Mouse (Mus musculus): ENCODE data around the gene Polr1c. TPM values are rescaled to one million over a fixed set of nuclear protein-coding genes. Genes with fewer than 3 reads are reported as not detected.
A peak's percentile ranks its signal among the peaks of the same experiment; 100 is the strongest.

Gene Polr1c
- polyA plus RNA-seq, 1 experiment = 62.5 TPM

GRCm38 (mm10) chr17:46252571-46253451, 5.0 kb upstream of the Polr1c start:
- peak; percentile 31 to 34 for DNase-seq
- Histone ChIP-seq H3K4me1 (ENCODE audit: control insufficient read depth, insufficient read depth, low read length) (peaks cover 14% of the 10 kb centered on the region), H3K4me3 (replicated peaks; ENCODE audit: insufficient read depth, low read depth, low read length) (no peak overlapping the region), H3K27ac (ENCODE audit: insufficient read depth, low read length) (no peak overlapping the region), H3K27me3 (ENCODE audit: control insufficient read depth, insufficient read depth, low read length) (no peaks in the 10 kb centered on the region)
- TF ChIP-seq CTCF (IDR thresholded peaks at IDR 0.05; ENCODE audit: borderline replicate concordance, insufficient read depth, low read depth, low read length) (peak; percentile 36; the same call in 1 of the 2 replicates), POLR2A (IDR thresholded peaks at IDR 0.05; ENCODE audit: borderline replicate concordance, insufficient read depth, low read length) (0 out of 2 replicates have a peak, but pooled peaks have one; percentile 6)
- WGBS = 52% methylated on average over 14 of the region's 14 CpGs

GRCm38 (mm10) chr17:46251174-46251573, 3.3 kb upstream of the Polr1c start:
- H3K4me3 ChIP-seq (replicated peaks; ENCODE audit: insufficient read depth, low read depth, low read length) = no peak overlapping the region
- no peak overlapping the region for H3K27ac ChIP-seq (ENCODE audit: insufficient read depth, low read length)
- 71% methylated on average over 7 of the region's 7 CpGs for WGBS
- 0 out of 2 replicates have a peak, but pooled peaks have one; percentile 13 for TF ChIP-seq CTCF (IDR thresholded peaks at IDR 0.05; ENCODE audit: borderline replicate concordance, insufficient read depth, low read depth, low read length)
- TF ChIP-seq POLR2A (IDR thresholded peaks at IDR 0.05; ENCODE audit: borderline replicate concordance, insufficient read depth, low read length) = no peak
- no peaks in the 10 kb centered on the region for H3K27me3 ChIP-seq (ENCODE audit: control insufficient read depth, insufficient read depth, low read length)
- peaks cover 19% of the 10 kb centered on the region for H3K4me1 ChIP-seq (ENCODE audit: control insufficient read depth, insufficient read depth, low read length)
- peak in 1 of 2 experiments; percentile 29 for DNase-seq

- WGBS = under 1% methylated on average over 37 of the region's 37 CpGs
- H3K27me3 ChIP-seq (ENCODE audit: control insufficient read depth, insufficient read depth, low read length) = no peaks in the 10 kb centered on the region
- peak overlapping the region; percentile 67 for H3K27ac ChIP-seq (ENCODE audit: insufficient read depth, low read length)
- H3K4me1 ChIP-seq (ENCODE audit: control insufficient read depth, insufficient read depth, low read length) = peaks cover 9% of the 10 kb centered on the region
- H3K4me3 ChIP-seq (replicated peaks; ENCODE audit: insufficient read depth, low read depth, low read length) = peak overlapping the region; percentile 94
- no peak for DNase-seq
- TF ChIP-seq POLR2A (IDR thresholded peaks at IDR 0.05; ENCODE audit: borderline replicate concordance, insufficient read depth, low read length) (no peak), CTCF (IDR thresholded peaks at IDR 0.05; ENCODE audit: borderline replicate concordance, insufficient read depth, low read depth, low read length) (no peak)
Observed at GRCm38 (mm10) chr17:46248189-46248522, 302 bp upstream of the Polr1c start.

GRCm38 (mm10) chr17:46244579-46244978, 3.3 kb downstream of the Polr1c start:
- H3K4me3 ChIP-seq (replicated peaks; ENCODE audit: insufficient read depth, low read depth, low read length) = no peak overlapping the region
- WGBS = 34% methylated on average over 10 of the region's 10 CpGs
- no peak overlapping the region for H3K27ac ChIP-seq (ENCODE audit: insufficient read depth, low read length)
- H3K4me1 ChIP-seq (ENCODE audit: control insufficient read depth, insufficient read depth, low read length) = peaks cover 9% of the 10 kb centered on the region
- H3K27me3 ChIP-seq (ENCODE audit: control insufficient read depth, insufficient read depth, low read length) = no peaks in the 10 kb centered on the region
- TF ChIP-seq POLR2A (IDR thresholded peaks at IDR 0.05; ENCODE audit: borderline replicate concordance, insufficient read depth, low read length) (no peak), CTCF (IDR thresholded peaks at IDR 0.05; ENCODE audit: borderline replicate concordance, insufficient read depth, low read depth, low read length) (no peak)
- peak; percentile 25 to 26 for DNase-seq

- no peak overlapping the region for H3K4me3 ChIP-seq (replicated peaks; ENCODE audit: insufficient read depth, low read depth, low read length)
- no peak for DNase-seq
- H3K4me1 ChIP-seq (ENCODE audit: control insufficient read depth, insufficient read depth, low read length) = peaks cover 5% of the 10 kb centered on the region
- TF ChIP-seq CTCF (IDR thresholded peaks at IDR 0.05; ENCODE audit: borderline replicate concordance, insufficient read depth, low read depth, low read length) (no peak), POLR2A (IDR thresholded peaks at IDR 0.05; ENCODE audit: borderline replicate concordance, insufficient read depth, low read length) (no peak)
- H3K27ac ChIP-seq (ENCODE audit: insufficient read depth, low read length) = no peak overlapping the region
- H3K27me3 ChIP-seq (ENCODE audit: control insufficient read depth, insufficient read depth, low read length) = no peaks in the 10 kb centered on the region
- WGBS = 35% methylated on average over 2 of the region's 2 CpGs
Observed at GRCm38 (mm10) chr17:46243624-46244023, 4.2 kb downstream of the Polr1c start.

GRCm38 (mm10) chr17:46242993-46243392, 4.9 kb downstream of the Polr1c start:
- no peak overlapping the region for H3K27ac ChIP-seq (ENCODE audit: insufficient read depth, low read length)

GRCm38 (mm10) chr17:46242274-46242673, 5.6 kb downstream of the Polr1c start:
- WGBS = 80% methylated on average over 13 of the region's 13 CpGs
- TF ChIP-seq POLR2A (IDR thresholded peaks at IDR 0.05; ENCODE audit: borderline replicate concordance, insufficient read depth, low read length) (no peak), CTCF (IDR thresholded peaks at IDR 0.05; ENCODE audit: borderline replicate concordance, insufficient read depth, low read depth, low read length) (no peak)
- no peak overlapping the region for H3K4me3 ChIP-seq (replicated peaks; ENCODE audit: insufficient read depth, low read depth, low read length)
- DNase-seq = no peak
- H3K27me3 ChIP-seq (ENCODE audit: control insufficient read depth, insufficient read depth, low read length) = no peaks in the 10 kb centered on the region
- no peak overlapping the region for H3K27ac ChIP-seq (ENCODE audit: insufficient read depth, low read length)
- peaks cover 5% of the 10 kb centered on the region for H3K4me1 ChIP-seq (ENCODE audit: control insufficient read depth, insufficient read depth, low read length)

More at GRCm38 (mm10) chr17:46242993-46243392, 4.9 kb downstream of the Polr1c start:
- H3K27me3 ChIP-seq (ENCODE audit: control insufficient read depth, insufficient read depth, low read length) = no peaks in the 10 kb centered on the region
- DNase-seq = no peak
- TF ChIP-seq CTCF (IDR thresholded peaks at IDR 0.05; ENCODE audit: borderline replicate concordance, insufficient read depth, low read depth, low read length) (no peak), POLR2A (IDR thresholded peaks at IDR 0.05; ENCODE audit: borderline replicate concordance, insufficient read depth, low read length) (no peak)
- 87% methylated on average over 4 of the region's 4 CpGs for WGBS
- peaks cover 5% of the 10 kb centered on the region for H3K4me1 ChIP-seq (ENCODE audit: control insufficient read depth, insufficient read depth, low read length)
- no peak overlapping the region for H3K4me3 ChIP-seq (replicated peaks; ENCODE audit: insufficient read depth, low read depth, low read length)

- DNase-seq = no peak
- 76% methylated on average over 11 of the region's 11 CpGs for WGBS
- TF ChIP-seq POLR2A (IDR thresholded peaks at IDR 0.05; ENCODE audit: borderline replicate concordance, insufficient read depth, low read length) (no peak), CTCF (IDR thresholded peaks at IDR 0.05; ENCODE audit: borderline replicate concordance, insufficient read depth, low read depth, low read length) (no peak)
- H3K4me3 ChIP-seq (replicated peaks; ENCODE audit: insufficient read depth, low read depth, low read length) = no peak overlapping the region
- no peaks in the 10 kb centered on the region; the same call in 1 of the 2 replicates for H3K4me1 ChIP-seq (ENCODE audit: control insufficient read depth, insufficient read depth, low read length)
- H3K27me3 ChIP-seq (ENCODE audit: control insufficient read depth, insufficient read depth, low read length) = no peaks in the 10 kb centered on the region
- H3K27ac ChIP-seq (ENCODE audit: insufficient read depth, low read length) = no peak overlapping the region
Observed at GRCm38 (mm10) chr17:46241471-46241870, 6.4 kb downstream of the Polr1c start.
